Mouse (Mus musculus) liver, embryonic 15.5 days (tissue): Measurements from ENCODE around the gene Fbxw10. TPM values are rescaled to one million over a fixed set of nuclear protein-coding genes. Genes with fewer than 3 reads are reported as not detected.

Experiments used
- polyA plus RNA-seq: library from polyadenylated mRNA; unstranded; fragments of >200 nt; fragmentation: Nextera tagmentation; extraction: Ambion mirVana; gene quantifications from 2 replicates; pipeline ENCODE4 v1.2.1, GENCODE M21; 2015

Gene Fbxw10
- polyA plus RNA-seq, 1 experiment from 2014 or later = 0.07 TPM

Other genes with a start within 250 kb of the Fbxw10 start
- gene Lrrc75a, start 198.5 kb upstream of the Fbxw10 start, polyA plus RNA-seq = 1.7 and 2.0 TPM in 2 replicates
- gene Mmgt2, start 198.4 kb upstream of the Fbxw10 start, polyA plus RNA-seq = 7.2 and 7.8 TPM in 2 replicates
- gene Zfp287, start 115.2 kb upstream of the Fbxw10 start, polyA plus RNA-seq = 0.31 and 0.50 TPM in 2 replicates
- gene Gm10428, start 94.0 kb upstream of the Fbxw10 start, polyA plus RNA-seq = not detected in 2 replicates
- 0.63 and 1.0 TPM in 2 replicates for gene Zfp286, start 57.6 kb upstream of the Fbxw10 start, polyA plus RNA-seq
- gene Trim16, start 26.8 kb upstream of the Fbxw10 start, polyA plus RNA-seq = 0.48 and 0.79 TPM in 2 replicates
- gene Tvp23b, start 32.4 kb downstream of the Fbxw10 start, polyA plus RNA-seq = 27.0 and 29.6 TPM in 2 replicates
- not detected in 2 replicates for gene Cdrt4, start 104.1 kb downstream of the Fbxw10 start, polyA plus RNA-seq
- gene Tekt3, start 214.6 kb downstream of the Fbxw10 start, polyA plus RNA-seq = not detected in 2 replicates